ENCODE assay signal across 24 mouse cellular contexts in genomic region chr19:25279603-25280002, GRCm38 (mm10). TPM values are rescaled to one million over a fixed set of nuclear protein-coding genes. Genes with fewer than 3 reads are reported as not detected.
"Had no signal": no experiment of that assay in that cellular context is flagged by ENCODE, and none has a peak within 500 bp of the region (broad histone marks: within the 10 kb centered on the region; RNA-seq: fewer than 3 reads in every experiment).

No protein-coding gene starts in this region.

- DNase-seq: kidney, adult 9 months; kidney, postnatal 14 days; kidney, postnatal 4 days; layer of hippocampus, adult 9-11 months; layer of hippocampus, postnatal 36 days; liver, embryonic 13.5 days; lung, adult 2 months; lung, postnatal 14 days; lung, postnatal 4 days; retina, postnatal 1 day; right cerebral cortex, postnatal 25 days; spleen, adult 18-20 months; thymus, adult 18-20 months; thymus, postnatal 14 days; thymus, postnatal 4 days had no signal

- ATAC-seq: midbrain, embryonic 13.5 days; midbrain, embryonic 16.5 days had no signal

- H3K27me3 ChIP-seq: liver, embryonic 13.5 days; midbrain, embryonic 13.5 days; neural tube, embryonic 13.5 days; stomach, embryonic 15.5 days had no signal

- H3K36me3 ChIP-seq: liver, embryonic 13.5 days; midbrain, embryonic 13.5 days; neural tube, embryonic 13.5 days; stomach, embryonic 15.5 days had no signal

- H3K9ac ChIP-seq: liver, embryonic 13.5 days; midbrain, embryonic 13.5 days; neural tube, embryonic 13.5 days; stomach, embryonic 15.5 days had no signal

- H3K4me3 ChIP-seq: left cerebral cortex, adult 2 months; liver, embryonic 13.5 days; midbrain, embryonic 13.5 days; myocyte; neural tube, embryonic 13.5 days; stomach, embryonic 15.5 days had no signal

- H3K4me2 ChIP-seq: liver, embryonic 13.5 days; midbrain, embryonic 13.5 days; neural tube, embryonic 13.5 days; stomach, embryonic 15.5 days had no signal

- H3K9me3 ChIP-seq: liver, embryonic 13.5 days; midbrain, embryonic 13.5 days; stomach, embryonic 15.5 days had no signal

- H3K27ac ChIP-seq: left cerebral cortex, adult 2 months; liver, embryonic 13.5 days; midbrain, embryonic 13.5 days; neural tube, embryonic 13.5 days; stomach, embryonic 15.5 days had no signal

- H3K4me1 ChIP-seq: liver, embryonic 13.5 days; midbrain, embryonic 13.5 days; neural tube, embryonic 13.5 days; stomach, embryonic 15.5 days had no signal

RNA-seq across cellular contexts. Expression of gene Kank1, which starts 42.8 kb away (rescaled TPM):
- total RNA-seq: megakaryocyte progenitor cell, adult 5-6 weeks; monocyte, adult 5-6 weeks; neutrophil, adult 5-6 weeks had no signal
